Mouse (Mus musculus) brain, embryonic 14.5 days (tissue): Measurements from ENCODE around the gene Actr1a. TPM values are rescaled to one million over a fixed set of nuclear protein-coding genes. Genes with fewer than 3 reads are reported as not detected.

ENCODE experiments used
- DNase-seq: peaks from one replicate; pipeline ENCODE4 v3.0.0-alpha.2; 2011; ENCODE audit warnings: low read depth
- CTCF ChIP-seq: fragments of 200-500 bp; IDR thresholded peaks from 2 replicates; pipeline ENCODE4 v1.5.1; 2012; ENCODE audit warnings: inconsistent platforms, mild to moderate bottlenecking, moderate library complexity, borderline replicate concordance; ENCODE audit not compliant: insufficient read depth, insufficient read length; ENCODE audit errors: extremely low read depth
- POLR2A ChIP-seq: fragments of 200-500 bp; IDR thresholded peaks from 2 replicates; pipeline ENCODE4 v1.6.1; 2012; ENCODE audit warnings: mild to moderate bottlenecking, inconsistent platforms, borderline replicate concordance; ENCODE audit not compliant: poor library complexity, insufficient read depth, insufficient read length, severe bottlenecking; ENCODE audit errors: extremely low read depth
- polyA plus RNA-seq: library from polyadenylated mRNA; depleted of rRNA; stranded (reverse); fragments of >200 nt; gene quantifications from 2 replicates; pipeline ENCODE4 v1.2.3, GENCODE M21; 2012; rRNA removed

The Actr1a gene
- 224 and 264 TPM in 2 replicates for polyA plus RNA-seq

DNA sequence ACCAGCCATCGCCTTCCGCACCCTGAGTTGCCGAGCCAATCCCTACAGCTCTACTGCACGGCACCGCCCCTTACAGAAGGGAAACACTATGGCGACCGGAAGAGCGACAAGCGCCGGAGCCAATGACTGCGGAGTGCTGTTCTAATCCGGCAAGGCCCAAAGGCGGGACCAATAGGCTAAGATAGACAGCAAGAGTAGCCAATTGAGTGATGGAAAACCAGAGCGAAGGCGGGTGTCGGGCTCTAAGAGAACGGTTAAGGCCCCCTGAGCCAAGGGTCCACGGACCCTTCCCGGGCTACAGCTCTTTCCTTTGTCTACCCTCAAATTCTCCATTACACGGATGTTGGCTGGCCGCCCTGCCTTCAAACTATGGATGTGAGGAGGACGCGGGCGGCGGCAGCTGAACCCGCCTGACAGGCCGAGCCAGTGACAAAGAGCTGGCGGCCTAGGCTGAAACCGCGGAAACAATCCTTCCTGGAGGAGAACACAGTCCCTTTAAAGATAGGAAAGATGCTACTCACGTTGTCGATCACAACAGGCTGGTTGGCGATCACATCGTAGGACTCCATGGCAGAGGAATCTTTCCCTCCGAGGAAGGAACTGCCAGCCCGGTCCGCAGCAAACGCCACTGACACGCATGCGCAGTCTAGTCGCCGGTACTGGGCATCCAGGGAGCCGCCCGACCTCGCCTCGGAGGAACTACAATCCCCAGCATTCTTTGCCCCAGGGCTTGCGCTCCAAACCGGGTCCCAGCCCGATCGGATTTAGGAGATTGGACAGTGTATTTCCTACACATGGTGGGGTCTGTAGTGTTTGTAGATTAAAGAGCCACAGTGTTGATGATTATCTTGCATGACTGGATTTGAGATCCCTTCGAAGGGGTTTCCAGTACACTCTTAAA lies at the start of gene Actr1a:
Gene Actr1a (minus strand): TSS at position 640 of the 901 bp plus-strand sequence.
- TF ChIP-seq CTCF, result no peak
- peak; percentile 76; the same call in 1 of the 2 replicates for TF ChIP-seq POLR2A
- DNase-seq, result peak; percentile 100

GRCm38 (mm10) chr19:46444209-46444608 lies 48.7 kb upstream of the Actr1a start:
- peak; percentile 94 for DNase-seq
- TF ChIP-seq CTCF, result peak; percentile 79; the same call in 1 of the 2 replicates
- TF ChIP-seq POLR2A, result no peak

GRCm38 (mm10) chr19:46443509-46443908 lies 48.0 kb upstream of the Actr1a start:
- no peak for DNase-seq
- TF ChIP-seq POLR2A (no peak), CTCF (no peak)

DNA sequence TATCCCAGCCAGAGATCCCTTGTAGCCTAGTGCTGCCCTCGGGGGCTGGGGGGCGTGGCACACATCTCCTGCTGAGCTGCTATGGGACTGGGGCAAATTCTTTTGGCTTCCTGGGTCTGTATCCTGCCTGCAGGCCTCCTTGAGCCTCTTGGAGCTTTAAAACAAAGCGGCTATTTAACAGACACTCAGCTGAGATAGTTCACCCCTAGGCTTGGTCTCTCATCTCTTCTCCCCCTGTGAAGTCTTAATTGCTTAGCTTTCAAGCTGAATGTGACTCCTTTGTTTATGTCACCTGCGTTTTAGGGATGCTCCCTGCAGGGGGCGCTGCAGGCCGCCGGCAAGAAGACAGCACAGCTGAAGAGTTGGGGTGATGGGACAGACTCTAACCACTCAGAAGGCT lies 39.9 kb upstream of the Actr1a start:
- peak; percentile 66 for DNase-seq
- TF ChIP-seq CTCF (peak; percentile 65), POLR2A (no peak)

DNA sequence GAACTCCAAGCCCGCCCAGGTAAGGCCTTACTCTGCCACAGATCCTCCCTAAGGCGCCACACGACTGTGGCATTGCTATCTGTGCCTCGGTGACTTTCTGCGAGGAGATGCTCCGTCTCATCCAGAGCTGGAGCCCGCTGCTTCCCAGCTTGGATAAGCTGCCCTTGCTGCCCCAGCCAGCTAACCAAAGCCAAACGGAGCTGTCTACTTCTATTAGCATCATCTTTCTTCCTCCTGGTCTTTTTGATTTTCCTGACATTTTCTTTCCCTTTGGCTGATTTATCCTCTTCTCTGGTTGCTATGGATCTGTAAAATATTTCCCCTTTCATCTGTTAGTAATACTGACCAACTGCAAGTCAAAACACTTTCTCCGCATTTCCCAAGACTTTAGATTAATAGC lies 39.0 kb upstream of the Actr1a start:
- DNase-seq, result no peak
- TF ChIP-seq POLR2A, result no peak
- no peak for TF ChIP-seq CTCF

GRCm38 (mm10) chr19:46434148-46434547 lies 38.6 kb upstream of the Actr1a start:
- no peak for DNase-seq
- TF ChIP-seq POLR2A, result no peak
- TF ChIP-seq CTCF, result no peak

DNA sequence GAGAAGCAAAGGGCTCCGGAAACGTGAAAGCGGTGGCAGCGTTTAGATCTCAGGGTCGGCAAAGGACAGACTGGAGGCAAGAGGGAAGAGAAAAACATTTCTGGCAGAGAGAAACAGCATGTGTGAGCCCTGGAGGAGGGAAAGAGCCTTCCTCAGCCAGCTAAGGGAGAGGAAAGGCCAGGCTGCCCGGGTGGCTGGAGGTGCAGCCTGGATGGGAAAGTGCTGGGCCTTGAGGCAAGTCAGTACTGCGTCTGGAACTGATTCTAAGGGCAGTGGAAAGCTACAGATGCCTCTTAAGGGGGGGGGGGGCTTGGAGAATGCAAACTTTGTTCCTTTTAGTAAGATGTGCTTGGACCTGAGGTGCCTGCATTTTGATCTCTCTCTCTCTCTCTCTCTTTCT lies 38.2 kb upstream of the Actr1a start:
- no peak for TF ChIP-seq CTCF
- TF ChIP-seq POLR2A, result no peak
- no peak for DNase-seq

GRCm38 (mm10) chr19:46429250-46429649 lies 33.7 kb upstream of the Actr1a start:
- no peak for DNase-seq
- TF ChIP-seq CTCF, result no peak
- no peak for TF ChIP-seq POLR2A

DNA sequence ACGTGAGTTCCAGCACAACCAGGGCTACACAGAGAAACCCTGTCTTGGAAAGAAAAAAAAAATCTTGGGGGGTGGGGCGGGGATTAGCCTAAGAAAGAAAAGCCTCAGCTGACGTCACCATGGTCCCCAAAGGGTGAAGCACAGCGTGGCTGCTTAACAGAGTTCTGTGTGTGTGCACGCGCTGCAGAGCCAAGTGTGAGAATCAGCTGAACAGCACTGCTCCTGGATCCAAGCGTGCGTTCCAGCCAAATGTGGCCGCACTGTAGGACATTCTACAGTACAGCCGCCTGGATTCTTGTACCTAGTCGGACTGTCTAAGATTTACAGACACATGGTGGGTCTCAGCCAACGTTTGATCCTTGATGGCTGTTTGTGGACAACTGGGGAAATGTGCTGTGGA lies 30.9 kb upstream of the Actr1a start:
- no peak for TF ChIP-seq POLR2A
- TF ChIP-seq CTCF, result no peak
- peak; percentile 58 for DNase-seq

DNA sequence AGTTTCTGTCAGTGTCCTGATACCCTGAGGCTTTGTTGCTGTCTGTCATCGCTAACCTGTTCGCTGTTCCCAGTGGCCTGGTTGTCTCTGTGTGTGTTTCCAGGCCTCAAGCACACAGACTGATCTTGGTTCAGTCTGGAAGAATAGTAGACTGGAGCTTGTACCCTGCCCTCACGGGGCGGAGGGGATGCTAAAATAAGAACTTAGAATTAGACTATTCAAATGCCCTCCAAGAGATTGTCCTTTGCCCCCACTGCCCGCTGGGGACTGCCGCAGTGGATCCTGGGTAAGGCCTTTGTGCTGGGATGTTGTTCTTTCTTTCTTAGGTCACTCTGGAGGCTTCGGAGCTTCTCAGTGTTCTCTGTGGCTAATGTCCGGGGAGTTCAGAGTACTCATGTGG lies 29.7 kb upstream of the Actr1a start:
- TF ChIP-seq CTCF (no peak), POLR2A (no peak)
- DNase-seq, result no peak

- peak; percentile 84 for DNase-seq
- TF ChIP-seq CTCF (no peak), POLR2A (no peak)
Observed at GRCm38 (mm10) chr19:46422384-46423338, 27.1 kb upstream of the Actr1a start.

GRCm38 (mm10) chr19:46420410-46420809 lies 24.9 kb upstream of the Actr1a start:
- DNase-seq, result no peak
- TF ChIP-seq CTCF (no peak), POLR2A (no peak)

DNA sequence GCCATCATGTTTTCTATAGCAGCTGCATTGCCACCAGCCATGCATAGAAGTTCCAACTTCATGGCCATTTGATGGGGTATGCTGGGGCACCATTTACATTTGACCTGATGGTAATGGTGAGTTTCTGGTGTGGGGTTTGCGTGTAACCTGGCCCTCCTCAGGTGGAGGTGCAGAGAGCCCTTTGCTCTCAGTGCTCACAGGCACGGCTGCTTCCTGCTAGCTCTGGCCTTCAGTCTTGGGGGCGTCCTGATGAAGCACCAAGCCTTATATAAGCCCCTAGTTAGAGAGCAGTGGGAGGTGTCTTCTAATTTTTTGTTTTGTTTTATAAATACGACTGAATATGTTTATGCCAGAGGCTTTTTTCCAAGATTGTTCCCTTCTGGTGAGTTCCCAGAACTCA lies 22.5 kb upstream of the Actr1a start:
- TF ChIP-seq POLR2A (no peak), CTCF (no peak)
- no peak for DNase-seq
